Mouse (Mus musculus) liver, embryonic 13.5 days (tissue): Measurements from ENCODE around the gene Map4k4. TPM values are rescaled to one million over a fixed set of nuclear protein-coding genes. Genes with fewer than 3 reads are reported as not detected.

Experiments used
- ATAC-seq: fragments of 200-750 bp; cut with Nextera tagmentation; 2 replicates; pipeline ENCODE4 v1.8.0; 2017; ENCODE audit warnings: low read depth, mild to moderate bottlenecking, moderate number of reproducible peaks, moderate library complexity
- DNase-seq: peaks from one replicate; pipeline ENCODE4 v3.0.0; 2022
- H3K27ac ChIP-seq: fragments of 300-500 bp; sonication (generic); 2 replicates; pipeline ENCODE4 v1.5.1; 2015; ENCODE audit warnings: moderate library complexity, mild to moderate bottlenecking, inconsistent platforms
- H3K27me3 ChIP-seq: fragments of 300-500 bp; sonication (generic); 2 replicates; pipeline ENCODE4 v1.6.1; 2015; ENCODE audit warnings: mild to moderate bottlenecking, inconsistent platforms
- H3K36me3 ChIP-seq: fragments of 300-500 bp; sonication (generic); 2 replicates; pipeline ENCODE4 v1.6.1; 2015; ENCODE audit warnings: mild to moderate bottlenecking, inconsistent platforms
- H3K4me1 ChIP-seq: fragments of 300-500 bp; sonication (generic); replicated peaks from 2 replicates; pipeline ENCODE4 v1.6.1; 2015; ENCODE audit warnings: inconsistent platforms
- H3K4me2 ChIP-seq: fragments of 300-500 bp; sonication (generic); 2 replicates; pipeline ENCODE4 v1.6.1; 2015; ENCODE audit warnings: inconsistent platforms, mild to moderate bottlenecking, moderate library complexity
- H3K4me3 ChIP-seq: fragments of 300-500 bp; sonication (generic); replicated peaks from 2 replicates; pipeline ENCODE4 v1.5.1; 2015; ENCODE audit warnings: mild to moderate bottlenecking, inconsistent platforms
- H3K9ac ChIP-seq: fragments of 300-500 bp; sonication (generic); 2 replicates; pipeline ENCODE4 v1.6.1; 2015; ENCODE audit warnings: mild to moderate bottlenecking, inconsistent platforms
- H3K9me3 ChIP-seq: fragments of 300-500 bp; sonication (generic); replicated peaks from 2 replicates; pipeline ENCODE4 v1.6.1; 2016; ENCODE audit warnings: inconsistent platforms
- WGBS: fragments of 180-500 bp; shearing (Covaris S2); methylation state at CpG from one replicate; pipeline ENCODE4 v1.1.7; 2015; ENCODE audit not compliant: insufficient replicate concordance; 5-methylcytosine and 5-hydroxymethylcytosine counted together
- polyA plus RNA-seq: library from polyadenylated mRNA; unstranded; fragments of >200 nt; fragmentation: Nextera tagmentation; extraction: Ambion mirVana; gene quantifications from 2 replicates; pipeline ENCODE4 v1.2.1, GENCODE M21; 2015

The Map4k4 gene
- polyA plus RNA-seq, 1 experiment from 2014 or later = 3.8 TPM

DNA sequence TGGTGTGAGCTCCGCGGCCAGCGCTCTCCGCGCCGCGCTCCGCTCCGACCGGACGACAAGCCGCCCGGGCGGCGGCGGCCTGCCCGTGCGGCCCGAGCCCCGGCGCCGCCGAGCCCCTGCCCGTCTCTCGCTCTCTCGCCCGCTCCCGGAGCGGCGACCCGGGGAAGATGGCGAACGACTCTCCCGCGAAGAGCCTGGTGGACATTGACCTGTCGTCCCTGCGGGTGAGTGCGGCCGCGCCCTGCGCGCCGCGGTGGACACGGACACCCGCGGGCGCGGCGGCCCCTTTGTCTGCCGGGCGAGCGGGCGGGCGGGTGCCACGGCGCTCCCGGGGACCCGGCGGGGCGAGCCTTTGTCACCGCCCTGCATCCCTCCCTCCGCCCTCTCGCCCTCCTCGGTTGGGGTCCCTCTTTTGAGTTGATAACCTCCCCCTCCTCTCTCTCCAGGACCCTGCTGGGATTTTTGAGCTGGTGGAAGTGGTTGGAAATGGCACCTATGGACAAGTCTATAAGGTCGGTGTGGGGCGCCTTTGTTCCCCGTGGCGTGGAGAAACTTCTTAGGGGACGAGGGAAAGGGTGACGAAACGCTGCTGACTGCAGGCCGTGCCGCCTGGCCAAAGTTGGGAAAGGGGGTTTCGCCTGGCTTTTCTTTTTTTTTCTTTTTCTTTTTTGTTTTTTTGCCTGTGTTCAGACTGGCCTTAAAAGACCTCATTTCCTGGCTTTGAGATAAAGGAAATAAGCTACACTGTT, 524 bp downstream of the Map4k4 start:
- peak; percentile 12; the same call in 1 of the 2 replicates for ATAC-seq
- peaks cover 47% of the 10 kb centered on the region for H3K27me3 ChIP-seq
- under 1% methylated on average over 71 of the region's 75 CpGs for WGBS

DNA sequence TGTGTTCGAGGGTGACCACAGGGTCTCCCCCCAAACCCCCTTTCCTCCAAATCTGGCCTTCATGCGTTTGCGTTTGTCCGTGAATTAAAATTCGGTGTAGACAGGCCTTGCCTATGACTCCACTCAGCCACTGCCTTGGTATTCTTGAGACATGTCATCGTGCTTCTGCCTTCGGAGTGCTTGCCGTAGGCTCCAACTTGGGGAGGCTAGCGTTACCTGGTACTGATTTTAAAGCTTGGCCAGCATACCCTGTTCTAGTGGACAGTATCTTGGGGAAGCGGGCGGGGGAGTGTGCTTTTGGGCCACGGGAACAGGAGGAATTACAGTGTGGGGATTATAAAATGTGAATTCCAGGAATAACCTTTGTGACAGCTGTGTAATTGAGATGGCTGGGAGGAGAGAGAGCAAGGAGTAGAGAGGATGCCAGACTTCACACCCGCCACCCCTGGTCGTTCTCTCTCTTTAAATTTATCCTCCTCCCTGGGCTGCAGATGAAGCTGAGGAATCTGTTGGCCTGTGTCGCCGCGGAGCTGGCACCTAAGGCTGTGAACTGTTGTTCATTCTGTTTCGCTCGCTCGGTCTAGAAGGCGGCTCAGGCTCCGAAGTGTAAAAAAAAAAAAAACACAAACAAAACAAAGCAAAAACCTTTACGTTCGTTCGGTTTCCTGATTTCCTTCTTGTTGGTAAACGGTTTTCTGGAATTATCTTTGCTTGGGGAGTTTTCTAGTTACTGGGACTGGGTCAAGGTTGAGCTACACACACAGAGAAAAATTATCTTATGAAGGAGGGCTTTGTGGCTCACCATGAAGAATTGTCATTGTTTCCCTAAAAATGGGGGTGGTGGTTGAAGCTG, 1.4 kb downstream of the Map4k4 start:
- Histone ChIP-seq H3K4me1 (peaks cover 52% of the 10 kb centered on the region), H3K4me2 (peak overlapping the region; percentile 81), H3K9me3 (no peaks in the 10 kb centered on the region), H3K9ac (peak overlapping the region; percentile 82), H3K36me3 (0 out of 2 replicates have a peak, but pooled peaks cover 2% of the 10 kb centered on the region), H3K27ac (peak overlapping the region; percentile 70), H3K4me3 (peak overlapping the region; percentile 71), H3K27me3 (peaks cover 47% of the 10 kb centered on the region)
- 12% methylated on average over 26 of the region's 26 CpGs for WGBS
- DNase-seq = no peak
- ATAC-seq = no peak

More for the DNA sequence above, 524 bp downstream of the Map4k4 start:
- Histone ChIP-seq H3K9ac (peak overlapping the region; percentile 82), H3K36me3 (no peaks in the 10 kb centered on the region), H3K4me2 (peak overlapping the region; percentile 81), H3K4me1 (peaks cover 53% of the 10 kb centered on the region), H3K4me3 (peak overlapping the region; percentile 71), H3K9me3 (no peaks in the 10 kb centered on the region), H3K27ac (peak overlapping the region; percentile 70)
- DNase-seq = no peak

DNA sequence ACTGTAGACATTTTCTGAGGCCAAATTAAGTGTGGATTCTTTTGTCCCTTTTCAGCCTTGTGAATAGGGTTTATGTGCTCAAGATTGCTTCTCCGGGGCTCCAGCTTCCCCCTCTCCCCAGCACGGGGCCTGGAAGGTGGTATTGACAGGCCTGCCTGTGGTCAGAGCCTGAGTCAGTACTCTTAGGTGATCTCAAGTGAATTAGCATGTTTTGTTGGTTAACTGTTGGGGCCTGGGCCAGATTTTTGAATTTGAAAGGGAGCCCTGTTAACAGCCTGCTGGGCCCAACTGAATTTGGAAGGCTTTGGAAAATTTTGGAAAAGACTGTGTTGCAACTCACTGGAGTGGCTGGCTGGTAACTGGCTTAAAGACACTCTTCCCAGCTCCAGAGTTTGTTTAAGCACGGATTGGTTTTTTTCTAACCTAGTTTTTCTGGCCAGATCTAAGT, 2.0 kb downstream of the Map4k4 start:
- H3K4me1 ChIP-seq = peaks cover 54% of the 10 kb centered on the region
- peak overlapping the region; percentile 37; the same call in 1 of the 2 replicates for H3K27ac ChIP-seq
- H3K36me3 ChIP-seq = 0 out of 2 replicates have a peak, but pooled peaks cover 3% of the 10 kb centered on the region
- peak overlapping the region; percentile 71 for H3K4me3 ChIP-seq
- WGBS = 14% methylated on average over 3 of the region's 3 CpGs
- peaks cover 47% of the 10 kb centered on the region for H3K27me3 ChIP-seq
- ATAC-seq (no peak), DNase-seq (no peak)
- peak overlapping the region; percentile 82 for H3K9ac ChIP-seq
- no peaks in the 10 kb centered on the region for H3K9me3 ChIP-seq
- H3K4me2 ChIP-seq = peak overlapping the region; percentile 81

DNA sequence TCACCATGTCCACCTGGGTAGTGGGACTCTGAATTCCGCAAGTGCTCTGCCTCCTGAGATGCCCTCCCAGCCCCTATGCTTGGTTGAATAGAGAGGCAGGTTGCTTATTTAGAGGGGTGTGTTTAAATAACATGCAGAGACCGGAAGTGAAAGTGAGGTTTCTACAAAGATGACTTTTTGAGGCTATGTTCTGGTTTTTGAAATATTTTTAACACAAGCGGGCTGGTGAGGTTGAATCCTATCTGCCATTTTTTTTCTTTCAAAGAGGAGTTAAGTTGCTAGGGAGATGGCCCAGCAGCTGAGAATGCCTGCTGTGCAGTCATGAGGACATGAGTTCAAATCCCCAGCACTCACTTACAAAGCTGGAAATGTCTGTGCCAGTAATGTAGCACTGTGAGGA, 4.0 kb downstream of the Map4k4 start:
- WGBS = 71% methylated on average over 3 of the region's 3 CpGs
- ATAC-seq = no peak
- peaks cover 49% of the 10 kb centered on the region for H3K4me1 ChIP-seq

DNA sequence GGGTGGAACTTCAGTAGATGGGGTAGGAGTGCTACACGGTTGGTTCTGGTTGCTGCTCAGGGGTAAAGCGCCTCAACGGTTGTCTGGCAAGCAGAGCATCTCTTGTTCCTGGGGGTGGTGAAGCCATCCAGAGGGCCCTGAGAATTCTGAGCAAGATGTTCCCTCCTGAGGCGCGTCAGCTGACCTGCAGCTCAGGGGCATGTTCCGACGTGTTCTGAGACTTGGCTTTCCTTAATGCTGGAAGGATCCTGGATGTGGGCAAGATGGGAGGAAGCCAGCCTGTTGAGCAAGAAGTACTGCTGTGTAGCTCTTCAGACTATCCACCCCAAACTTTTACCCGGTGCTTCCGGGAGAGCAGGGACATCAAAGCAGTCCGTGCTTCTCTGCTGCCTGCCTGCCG, 6.2 kb downstream of the Map4k4 start:
- Histone ChIP-seq H3K27me3 (peaks cover 12% of the 10 kb centered on the region), H3K9ac (no peak overlapping the region), H3K4me2 (no peak overlapping the region), H3K9me3 (no peaks in the 10 kb centered on the region), H3K27ac (no peak overlapping the region), H3K4me1 (peaks cover 40% of the 10 kb centered on the region), H3K4me3 (no peak overlapping the region), H3K36me3 (0 out of 2 replicates have a peak, but pooled peaks cover 9% of the 10 kb centered on the region)
- DNase-seq (no peak), ATAC-seq (no peak)
- 75% methylated on average over 11 of the region's 11 CpGs for WGBS

More for the DNA sequence above, 4.0 kb downstream of the Map4k4 start:
- H3K36me3 ChIP-seq = 0 out of 2 replicates have a peak, but pooled peaks cover 3% of the 10 kb centered on the region
- H3K9me3 ChIP-seq = no peaks in the 10 kb centered on the region
- H3K27me3 ChIP-seq = peaks cover 34% of the 10 kb centered on the region
- no peak overlapping the region for H3K4me3 ChIP-seq
- no peak for DNase-seq
- H3K27ac ChIP-seq = no peak overlapping the region
- no peak overlapping the region for H3K9ac ChIP-seq
- no peak overlapping the region for H3K4me2 ChIP-seq

DNA sequence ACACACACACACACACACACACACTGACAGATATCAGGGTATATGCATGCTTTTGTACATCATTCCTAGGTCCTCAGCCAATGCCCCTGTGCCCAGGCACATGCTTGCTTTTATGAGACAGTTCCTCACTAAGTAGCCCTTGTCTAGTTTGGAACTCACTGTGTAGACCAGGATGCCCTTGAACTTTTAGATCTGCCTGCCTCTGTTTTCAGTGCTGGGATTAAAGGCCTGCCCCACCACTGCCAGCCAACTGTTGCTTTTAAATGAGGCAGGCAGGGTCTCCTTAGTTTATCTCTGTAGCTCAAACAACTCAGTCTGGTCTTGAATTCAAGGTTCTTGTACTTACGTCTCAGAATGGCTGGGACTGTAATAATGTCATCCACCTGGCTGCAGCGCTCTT, 8.3 kb downstream of the Map4k4 start:
- no peak overlapping the region for H3K4me2 ChIP-seq
- no peaks in the 10 kb centered on the region for H3K9me3 ChIP-seq
- H3K27ac ChIP-seq = no peak overlapping the region
- ATAC-seq (no peak), DNase-seq (no peak)
- 0 out of 2 replicates have a peak, but pooled peaks cover 9% of the 10 kb centered on the region for H3K36me3 ChIP-seq
- H3K27me3 ChIP-seq = no peaks in the 10 kb centered on the region
- H3K9ac ChIP-seq = no peak overlapping the region
- H3K4me1 ChIP-seq = peaks cover 30% of the 10 kb centered on the region
- WGBS = 70% methylated on average over 2 of the region's 2 CpGs
- no peak overlapping the region for H3K4me3 ChIP-seq

DNA sequence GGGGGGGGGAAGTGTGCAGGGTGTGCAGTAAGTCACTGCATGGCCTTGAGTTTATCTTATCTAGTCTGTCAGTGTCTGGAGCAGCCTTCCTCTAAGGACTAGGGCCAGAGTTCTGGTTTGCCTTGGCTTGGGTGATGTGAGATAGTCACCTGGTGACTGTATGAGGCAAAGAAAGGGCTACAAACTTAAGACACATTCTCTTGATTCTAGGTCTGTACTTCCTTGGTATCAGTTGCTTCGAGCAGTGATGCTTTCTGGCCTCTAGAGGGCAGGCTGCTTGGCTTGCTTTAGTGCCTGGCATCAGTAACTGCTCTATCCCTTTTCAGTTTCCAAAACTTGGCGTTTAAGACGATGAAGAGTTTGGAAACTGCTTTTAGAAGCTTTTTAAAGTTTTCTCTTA, 10.7 kb downstream of the Map4k4 start:
- Histone ChIP-seq H3K36me3 (peaks cover 15% of the 10 kb centered on the region), H3K9ac (no peak overlapping the region), H3K27ac (no peak overlapping the region), H3K27me3 (no peaks in the 10 kb centered on the region), H3K4me1 (peaks cover 19% of the 10 kb centered on the region), H3K4me2 (no peak overlapping the region), H3K4me3 (no peak overlapping the region), H3K9me3 (no peaks in the 10 kb centered on the region)
- WGBS = 42% methylated on average over 3 of the region's 3 CpGs
- ATAC-seq (no peak), DNase-seq (no peak)

DNA sequence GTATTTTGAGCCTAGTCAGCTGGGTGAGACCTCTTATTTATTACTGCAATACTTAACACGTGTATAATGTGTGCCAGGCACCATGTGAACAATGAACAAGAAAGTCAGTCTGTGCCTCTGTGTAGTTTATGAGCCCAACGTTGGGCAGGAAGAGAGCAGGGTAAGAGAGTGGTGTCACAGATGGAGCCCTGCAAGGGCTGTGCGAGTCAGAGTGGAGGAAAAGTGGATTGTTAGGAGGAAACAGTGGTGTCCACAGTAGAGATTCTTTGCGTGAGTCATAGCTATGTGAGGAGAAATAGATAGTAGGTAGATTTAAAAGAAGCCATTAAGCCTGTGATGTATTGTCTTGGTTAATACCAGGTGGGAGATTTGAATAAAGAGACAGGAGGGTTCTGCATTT, 12.5 kb downstream of the Map4k4 start:
- H3K9me3 ChIP-seq = no peaks in the 10 kb centered on the region
- H3K4me3 ChIP-seq = no peak overlapping the region
- no peak overlapping the region for H3K27ac ChIP-seq
- ATAC-seq (no peak), DNase-seq (no peak)
- H3K27me3 ChIP-seq = no peaks in the 10 kb centered on the region
- 68% methylated on average over 4 of the region's 4 CpGs for WGBS
- H3K36me3 ChIP-seq = peaks cover 12% of the 10 kb centered on the region
- peaks cover 23% of the 10 kb centered on the region for H3K4me1 ChIP-seq
- H3K9ac ChIP-seq = no peak overlapping the region
- H3K4me2 ChIP-seq = no peak overlapping the region

DNA sequence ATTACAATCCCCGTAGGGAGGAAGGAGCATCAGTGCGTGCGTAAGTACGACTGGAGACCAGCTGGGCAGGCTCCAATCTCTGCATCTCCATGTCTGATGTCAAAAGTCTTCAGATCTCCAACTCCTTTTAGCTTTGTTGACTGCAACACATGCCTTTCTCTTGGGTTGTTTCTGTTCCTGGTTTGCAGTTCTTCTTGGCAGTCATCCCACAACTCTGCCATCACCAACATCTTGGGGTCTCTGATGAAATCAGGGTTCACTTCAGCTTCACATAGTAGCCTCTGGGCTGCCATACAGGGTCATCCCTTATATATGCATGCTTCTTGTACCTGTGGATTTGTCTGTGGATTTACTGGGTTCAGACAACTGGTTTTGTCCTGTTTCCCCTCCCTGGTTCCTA, 15.4 kb downstream of the Map4k4 start:
- no peak overlapping the region for H3K27ac ChIP-seq
- H3K9ac ChIP-seq = no peak overlapping the region
- DNase-seq (no peak), ATAC-seq (no peak)
- H3K9me3 ChIP-seq = no peaks in the 10 kb centered on the region
- no peak overlapping the region for H3K4me3 ChIP-seq
- H3K4me1 ChIP-seq = peaks cover 27% of the 10 kb centered on the region
- H3K36me3 ChIP-seq = peaks cover 6% of the 10 kb centered on the region
- WGBS = 84% methylated on average over 4 of the region's 4 CpGs
- no peak overlapping the region for H3K4me2 ChIP-seq
- H3K27me3 ChIP-seq = no peaks in the 10 kb centered on the region

DNA sequence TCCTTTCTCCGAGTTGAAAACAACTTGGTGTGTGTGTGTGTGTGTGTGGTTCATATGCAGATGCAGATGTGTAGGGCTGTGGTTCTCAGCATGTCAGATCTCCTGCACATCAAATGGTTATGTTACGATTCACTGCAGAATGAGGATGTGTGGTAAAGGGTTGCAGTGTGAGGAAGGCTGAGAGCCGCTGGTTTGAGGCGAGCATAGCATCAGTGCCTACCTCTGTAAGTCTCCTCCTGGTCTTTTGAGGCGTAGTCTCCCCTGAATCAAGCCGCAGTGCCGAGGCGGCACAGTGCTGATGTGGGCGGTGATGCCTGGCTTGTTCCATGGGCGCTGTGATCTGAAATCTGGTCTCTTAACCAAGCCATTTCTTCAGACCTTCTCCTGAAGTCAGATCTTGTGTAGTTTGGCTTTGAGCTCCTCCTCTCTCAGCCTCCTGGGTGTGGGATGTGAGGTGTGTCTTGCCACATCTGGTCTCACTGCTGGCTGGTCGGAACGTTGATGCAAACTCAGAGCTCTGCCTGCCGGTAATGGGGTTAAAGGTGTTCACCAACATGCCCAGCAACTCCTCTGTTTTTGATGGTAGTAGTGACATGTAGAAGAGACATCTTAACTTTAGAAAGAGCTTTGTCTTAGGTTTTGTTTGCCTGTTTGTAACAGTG, 17.3 kb downstream of the Map4k4 start:
- 69% methylated on average over 13 of the region's 13 CpGs for WGBS
- H3K27ac ChIP-seq = no peak overlapping the region
- DNase-seq = no peak
- no peak overlapping the region for H3K4me3 ChIP-seq
- H3K4me2 ChIP-seq = no peak overlapping the region
- H3K27me3 ChIP-seq = no peaks in the 10 kb centered on the region
- peaks cover 36% of the 10 kb centered on the region for H3K4me1 ChIP-seq
- H3K36me3 ChIP-seq = peaks cover 6% of the 10 kb centered on the region
- no peak for ATAC-seq
- H3K9ac ChIP-seq = no peak overlapping the region
- no peaks in the 10 kb centered on the region for H3K9me3 ChIP-seq
